Mouse (Mus musculus) mouse trophoblast stem cell (cell line): ENCODE measurements around the gene Cpsf3.

ENCODE experiments used
- in situ Hi-C, 2 experiments: fragments of 300-500 bp; cut with MseI, MboI; formaldehyde crosslinking; loops; 2 replicates in 1 of 2; 3 replicates in 1 of 2; pipeline ENCODE4 v1.15.1; 2025

The Cpsf3 gene

GRCm38 (mm10) chr12:21289651-21290050, 4.5 kb downstream of the Cpsf3 start:
- in situ Hi-C loops = no loop called here

GRCm38 (mm10) chr12:21298856-21299255, 13.7 kb downstream of the Cpsf3 start:
- in situ Hi-C loops = no loop called here

GRCm38 (mm10) chr12:21301324-21301723, 16.1 kb downstream of the Cpsf3 start:
- in situ Hi-C loops = no loop called here

GRCm38 (mm10) chr12:21301932-21302331, 16.7 kb downstream of the Cpsf3 start:
- in situ Hi-C loops = no loop called here

- in situ Hi-C loops = no loop called here
These were observed 17.2 kb downstream of the Cpsf3 start for GRCm38 (mm10) chr12:21302361-21302783.

GRCm38 (mm10) chr12:21305741-21306140, 20.6 kb downstream of the Cpsf3 start:
- in situ Hi-C loops = no loop called here

- in situ Hi-C loops = no loop called here
These were observed 21.5 kb downstream of the Cpsf3 start for GRCm38 (mm10) chr12:21306721-21307120.

- in situ Hi-C loops = no loop called here
These were observed 27.0 kb downstream of the Cpsf3 start for GRCm38 (mm10) chr12:21312201-21312600.

- in situ Hi-C loops = no loop called here
These were observed 31.0 kb downstream of the Cpsf3 start, which contains the start of gene Iah1 for GRCm38 (mm10) chr12:21315923-21316868. Gene Iah1 (plus strand): TSS chr12:21316389.

- in situ Hi-C loops = no loop called here
These were observed 31.7 kb downstream of the Cpsf3 start for GRCm38 (mm10) chr12:21316869-21317265.

- in situ Hi-C loops = no loop called here
These were observed 33.1 kb downstream of the Cpsf3 start for GRCm38 (mm10) chr12:21318143-21318895.

- in situ Hi-C loops = no loop called here
These were observed 35.1 kb downstream of the Cpsf3 start for GRCm38 (mm10) chr12:21320317-21320716.

- in situ Hi-C loops = no loop called here
These were observed 36.0 kb downstream of the Cpsf3 start for GRCm38 (mm10) chr12:21321170-21321569.

- in situ Hi-C loops = no loop called here
These were observed 37.1 kb downstream of the Cpsf3 start for GRCm38 (mm10) chr12:21322296-21322695.

- in situ Hi-C loops = no loop called here
These were observed 37.7 kb downstream of the Cpsf3 start for GRCm38 (mm10) chr12:21322856-21323255.

GRCm38 (mm10) chr12:21324101-21324500, 38.9 kb downstream of the Cpsf3 start:
- in situ Hi-C loops = no loop called here

GRCm38 (mm10) chr12:21325266-21325665, 40.1 kb downstream of the Cpsf3 start:
- in situ Hi-C loops = no loop called here

GRCm38 (mm10) chr12:21326325-21326724, 41.1 kb downstream of the Cpsf3 start:
- in situ Hi-C loops = no loop called here

GRCm38 (mm10) chr12:21329661-21330400, 44.6 kb downstream of the Cpsf3 start:
- in situ Hi-C loops = no loop called here

GRCm38 (mm10) chr12:21330961-21331576, 45.9 kb downstream of the Cpsf3 start:
- in situ Hi-C loops = no loop called here

- in situ Hi-C loops = no loop called here
These were observed 46.5 kb downstream of the Cpsf3 start for GRCm38 (mm10) chr12:21331711-21332110.
